Mouse (Mus musculus): ENCODE measurements around the gene Arhgef15. TPM values are rescaled to one million over a fixed set of nuclear protein-coding genes. Genes with fewer than 3 reads are reported as not detected.
"Not testable (repeated sequence)": the region's sequence is repeated elsewhere in the genome, so short reads cannot be mapped to it uniquely, and the experiment has no call there.

Gene Arhgef15
- polyA plus RNA-seq, 1 experiment from 2014 or later: 27.3 TPM

DNA sequence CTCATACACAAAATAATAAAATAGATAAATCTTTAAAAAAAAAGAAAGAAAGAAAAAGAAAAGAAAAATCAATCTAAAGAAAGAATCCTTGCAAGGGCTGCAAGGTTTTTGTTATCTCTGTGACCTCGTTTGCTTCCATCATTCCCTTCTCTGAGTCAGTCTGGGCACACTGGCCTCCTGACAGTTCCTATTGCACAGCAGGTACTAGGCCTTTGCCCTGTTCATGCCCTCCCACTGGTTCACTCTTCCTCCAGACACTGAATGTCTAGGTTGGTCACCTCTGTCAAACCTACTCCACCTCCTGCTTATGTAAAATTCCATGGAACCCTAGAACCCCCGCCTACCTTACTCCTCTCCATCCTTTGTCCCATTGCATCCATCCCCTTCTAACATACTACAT lies 12.0 kb downstream of the Arhgef15 start:
- H3K9ac ChIP-seq (replicated peaks): no peak overlapping the region
- H3K9me3 ChIP-seq (replicated peaks): no peaks in the 10 kb centered on the region
- H3K27me3 ChIP-seq (replicated peaks): no peaks in the 10 kb centered on the region
- no peak overlapping the region for H3K4me3 ChIP-seq (replicated peaks)
- H3K4me2 ChIP-seq: peak overlapping the region; percentile 57
- WGBS: 83% methylated on average over 2 of the region's 2 CpGs
- no peak overlapping the region for H3K27ac ChIP-seq (replicated peaks)
- peaks cover 8% of the 10 kb centered on the region; the same call in 1 of the 2 replicates for H3K36me3 ChIP-seq
- no peak for ATAC-seq (ENCODE audit: low FRiP score)
- peaks cover 33% of the 10 kb centered on the region for H3K4me1 ChIP-seq

DNA sequence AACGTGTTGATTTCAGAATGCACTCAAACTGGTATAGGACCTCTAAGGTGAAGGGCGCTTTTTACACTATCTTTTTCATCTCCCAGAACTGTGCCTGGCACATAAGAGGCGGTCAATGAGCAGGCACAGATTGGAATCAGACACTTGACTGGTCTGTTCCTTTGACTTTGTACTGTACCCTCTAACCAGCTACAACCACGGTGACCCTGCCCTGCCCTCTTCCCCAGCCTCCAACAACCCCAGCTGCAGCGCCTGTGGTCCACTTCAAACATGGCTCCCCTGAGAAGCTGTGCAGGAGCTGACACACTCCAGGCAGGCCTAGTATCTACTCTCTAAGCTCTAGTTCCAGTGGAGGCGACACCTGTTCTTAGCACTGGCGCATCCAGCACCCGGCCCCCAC lies 14.5 kb downstream of the Arhgef15 start:
- no peak overlapping the region for H3K9ac ChIP-seq (replicated peaks)
- WGBS: 91% methylated on average over 8 of the region's 8 CpGs
- peaks cover 8% of the 10 kb centered on the region; the same call in 1 of the 2 replicates for H3K36me3 ChIP-seq
- no peak for ATAC-seq (ENCODE audit: low FRiP score)
- H3K27ac ChIP-seq (replicated peaks): no peak overlapping the region
- H3K4me3 ChIP-seq (replicated peaks): no peak overlapping the region
- H3K4me2 ChIP-seq: no peak overlapping the region
- no peaks in the 10 kb centered on the region for H3K27me3 ChIP-seq (replicated peaks)
- no peaks in the 10 kb centered on the region for H3K9me3 ChIP-seq (replicated peaks)
- peaks cover 33% of the 10 kb centered on the region for H3K4me1 ChIP-seq

DNA sequence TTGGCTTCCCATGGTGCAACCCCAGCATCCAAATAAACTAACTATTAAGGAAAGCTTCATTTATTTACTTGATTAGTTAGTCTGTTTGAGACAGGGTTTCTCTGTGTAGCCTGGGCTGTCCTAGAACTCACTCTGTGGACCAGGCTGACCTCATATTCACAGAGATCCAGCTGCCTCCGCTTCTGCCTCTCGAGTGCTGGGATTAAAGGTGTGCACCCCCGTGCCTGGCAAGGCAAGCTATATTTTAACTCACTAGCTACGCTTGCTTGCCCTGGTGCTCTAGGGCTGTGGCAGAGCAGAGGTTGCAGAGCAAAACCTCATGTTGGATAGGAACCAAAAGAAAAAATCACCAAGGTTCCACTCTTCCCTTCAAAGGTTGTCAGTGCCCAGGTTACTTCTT lies 16.8 kb downstream of the Arhgef15 start:
- 50% methylated on average over 4 of the region's 4 CpGs for WGBS

DNA sequence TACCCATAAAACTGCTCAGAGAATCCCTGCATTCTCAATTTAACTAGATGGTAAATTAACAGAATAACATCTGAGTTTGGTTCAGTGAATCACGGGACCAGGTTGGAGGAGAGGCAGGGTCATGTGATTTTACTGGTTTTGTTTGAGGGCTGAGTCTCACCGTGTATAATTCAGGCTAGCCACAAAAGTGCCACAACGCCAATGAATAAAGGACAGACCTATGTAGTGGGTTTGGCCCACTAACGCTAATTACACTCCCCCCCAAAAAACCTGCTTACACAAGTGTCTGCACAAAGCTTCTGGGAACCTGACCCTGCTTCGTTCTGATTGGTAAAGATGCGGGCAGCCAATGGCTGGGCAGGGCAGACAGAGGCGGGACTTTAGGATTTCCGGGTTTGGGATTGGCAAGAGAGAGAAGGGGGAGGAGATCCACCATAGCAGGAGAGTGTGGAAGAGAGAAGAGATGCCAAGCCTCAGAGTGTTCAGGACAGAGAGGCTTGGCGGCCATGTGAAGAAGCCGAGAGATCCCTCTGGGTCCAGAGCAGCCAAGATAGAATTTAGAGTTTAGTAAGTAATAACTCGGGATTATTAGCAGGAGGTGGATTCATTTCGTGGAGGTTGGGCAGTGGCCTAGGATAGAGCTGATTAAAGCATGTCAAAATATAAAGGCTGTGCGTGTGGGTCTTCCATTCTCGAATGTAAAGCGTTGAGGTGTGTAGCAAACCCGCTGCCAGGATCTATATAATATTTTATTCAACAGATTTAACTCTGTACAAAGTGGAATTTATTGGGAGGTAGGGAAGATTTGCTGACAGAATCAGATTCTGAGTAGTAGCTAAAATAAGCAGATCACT lies 17.6 kb downstream of the Arhgef15 start:
- WGBS: 1% methylated on average over 16 of the region's 16 CpGs
- Histone ChIP-seq H3K4me2 (peak overlapping the region; percentile 65), H3K9ac (replicated peaks) (peak overlapping the region; percentile 65), H3K4me1 (peaks cover 17% of the 10 kb centered on the region), H3K27ac (replicated peaks) (peak overlapping the region; percentile 87), H3K36me3 (peaks cover 8% of the 10 kb centered on the region; the same call in 1 of the 2 replicates), H3K4me3 (replicated peaks) (peak overlapping the region; percentile 55), H3K9me3 (replicated peaks) (no peaks in the 10 kb centered on the region), H3K27me3 (replicated peaks) (no peaks in the 10 kb centered on the region)
- peak; percentile 98 for ATAC-seq (ENCODE audit: low FRiP score)

More for the DNA sequence above, 16.8 kb downstream of the Arhgef15 start:
- peaks cover 8% of the 10 kb centered on the region; the same call in 1 of the 2 replicates for H3K36me3 ChIP-seq
- no peaks in the 10 kb centered on the region for H3K27me3 ChIP-seq (replicated peaks)
- H3K9ac ChIP-seq (replicated peaks): peak overlapping the region; percentile 65
- peak overlapping the region; percentile 87 for H3K27ac ChIP-seq (replicated peaks)
- ATAC-seq (ENCODE audit: low FRiP score): no peak
- H3K4me2 ChIP-seq: peak overlapping the region; percentile 65
- peaks cover 20% of the 10 kb centered on the region for H3K4me1 ChIP-seq
- H3K9me3 ChIP-seq (replicated peaks): no peaks in the 10 kb centered on the region
- peak overlapping the region; percentile 55 for H3K4me3 ChIP-seq (replicated peaks)

DNA sequence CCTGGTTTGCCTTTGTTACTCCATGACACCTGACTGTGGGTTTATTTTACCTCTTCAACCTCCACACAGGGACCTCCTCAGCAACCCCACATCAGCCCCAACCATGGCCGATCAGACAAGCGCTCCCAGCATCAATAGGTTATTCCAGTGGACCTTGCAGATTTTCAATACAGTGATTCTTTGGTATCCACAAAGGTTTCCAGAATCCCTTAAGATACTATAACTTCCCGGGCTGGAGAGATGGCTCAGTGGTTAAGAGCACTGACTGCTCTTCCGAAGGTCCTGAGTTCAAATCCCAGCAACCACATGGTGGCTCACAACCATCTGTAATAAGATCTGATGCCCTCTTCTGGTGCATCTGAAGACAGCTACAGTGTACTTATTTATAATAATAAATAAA lies 20.3 kb downstream of the Arhgef15 start:
- H3K27ac ChIP-seq (replicated peaks); H3K9ac ChIP-seq (replicated peaks); ATAC-seq (ENCODE audit: low FRiP score); H3K9me3 ChIP-seq (replicated peaks); H3K4me3 ChIP-seq (replicated peaks); H3K27me3 ChIP-seq (replicated peaks); H3K36me3 ChIP-seq; H3K4me2 ChIP-seq: not testable (repeated sequence)
- peaks cover 14% of the 10 kb centered on the region for H3K4me1 ChIP-seq
- WGBS: 89% methylated on average over 4 of the region's 4 CpGs

DNA sequence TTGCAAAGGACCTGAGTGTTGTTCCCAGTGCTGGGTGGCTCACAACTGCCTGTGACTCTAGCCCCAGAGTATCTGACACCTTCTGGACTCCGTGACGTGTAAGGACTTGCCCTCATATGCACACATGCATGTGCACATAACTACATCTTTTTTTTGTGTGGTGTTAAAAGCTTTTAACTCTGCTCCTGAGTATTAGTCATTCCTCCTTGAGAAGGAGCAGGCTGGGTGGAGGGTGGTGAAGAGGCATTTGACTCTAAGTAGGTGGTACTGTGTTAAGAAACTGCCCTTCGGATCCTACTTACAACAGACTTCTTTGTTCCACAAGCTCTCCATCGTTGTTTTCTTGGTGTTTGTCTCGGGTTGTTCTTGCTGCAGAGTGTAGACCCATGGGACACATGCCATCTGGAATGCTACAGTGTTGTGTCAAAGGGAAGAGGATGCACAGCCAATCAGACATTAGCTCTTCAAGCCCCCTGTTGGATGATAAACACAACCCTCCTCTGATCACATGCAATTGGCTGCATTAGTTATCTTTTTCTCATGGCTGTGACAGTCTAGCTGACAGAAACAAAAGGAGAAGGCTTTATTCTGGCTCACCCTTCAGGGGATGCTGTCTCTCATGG lies 23.3 kb downstream of the Arhgef15 start:
- no peaks in the 10 kb centered on the region for H3K27me3 ChIP-seq (replicated peaks)
- H3K9me3 ChIP-seq (replicated peaks): no peaks in the 10 kb centered on the region
- no peak overlapping the region for H3K4me3 ChIP-seq (replicated peaks)
- H3K9ac ChIP-seq (replicated peaks): no peak overlapping the region
- H3K4me1 ChIP-seq: no peaks in the 10 kb centered on the region
- no peak overlapping the region for H3K4me2 ChIP-seq
- peak overlapping the region; percentile 13; the same call in 1 of the 2 replicates for H3K27ac ChIP-seq (replicated peaks)
- WGBS: 65% methylated on average over 5 of the region's 5 CpGs
- H3K36me3 ChIP-seq: no peaks in the 10 kb centered on the region
- ATAC-seq (ENCODE audit: low FRiP score): no peak

DNA sequence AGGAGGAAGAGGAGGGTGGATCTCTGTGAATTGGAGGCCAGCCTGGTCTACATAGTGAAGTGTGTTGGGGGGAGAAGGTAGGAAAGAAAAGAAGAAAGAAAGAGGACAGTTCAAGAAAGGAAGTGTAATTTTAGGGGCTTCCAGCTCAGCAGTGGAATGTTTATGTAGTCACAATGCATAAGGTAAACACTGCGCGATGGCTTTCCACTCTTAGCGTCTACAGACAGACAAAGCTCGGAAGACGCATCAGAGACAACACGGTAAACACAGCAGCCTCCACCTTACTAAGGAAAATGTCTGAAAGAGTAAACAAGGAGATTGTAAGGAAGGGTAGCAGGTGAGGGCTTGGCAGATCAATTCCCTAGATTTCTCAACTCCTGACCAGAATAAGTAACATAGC lies 27.3 kb downstream of the Arhgef15 start:
- H3K4me1 ChIP-seq: no peaks in the 10 kb centered on the region
- no peaks in the 10 kb centered on the region for H3K9me3 ChIP-seq (replicated peaks)
- ATAC-seq (ENCODE audit: low FRiP score): no peak
- H3K36me3 ChIP-seq: no peaks in the 10 kb centered on the region
- H3K4me3 ChIP-seq (replicated peaks): no peak overlapping the region
- no peak overlapping the region for H3K27ac ChIP-seq (replicated peaks)
- H3K4me2 ChIP-seq: no peak overlapping the region
- WGBS: 88% methylated on average over 6 of the region's 6 CpGs
- no peaks in the 10 kb centered on the region for H3K27me3 ChIP-seq (replicated peaks)
- no peak overlapping the region for H3K9ac ChIP-seq (replicated peaks)

DNA sequence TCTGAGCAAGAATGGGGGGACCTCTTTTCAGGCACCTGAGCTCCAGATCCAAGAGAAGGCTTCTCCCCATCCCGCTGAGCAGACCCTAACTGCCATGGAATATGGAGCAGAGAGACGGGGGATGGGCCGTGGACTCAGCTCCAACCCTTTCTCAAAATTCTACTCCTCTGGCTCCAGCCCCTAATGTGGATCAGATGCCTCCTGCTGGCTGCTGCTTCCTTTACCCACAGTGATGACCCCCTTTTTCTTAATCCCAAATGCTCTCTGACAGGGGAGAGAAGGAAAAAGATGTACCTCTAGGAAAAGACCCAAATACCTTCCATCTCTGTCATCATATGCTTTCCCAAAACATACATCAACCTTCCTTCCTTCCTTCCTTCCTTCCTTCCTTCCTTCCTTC lies 30.3 kb downstream of the Arhgef15 start, which contains the start of gene Odf4:
Odf4 (minus strand) TSS at position 101 of the 400 bp plus-strand sequence.
- H3K4me2 ChIP-seq: no peak within 1 kb of the TSS
- no peaks in the 10 kb centered on the region for H3K27me3 ChIP-seq (replicated peaks)
- no peaks in the 10 kb centered on the region for H3K9me3 ChIP-seq (replicated peaks)
- no peak within 1 kb of the TSS for H3K27ac ChIP-seq (replicated peaks)
- WGBS: 86% methylated on average over 3 of the region's 3 CpGs
- H3K36me3 ChIP-seq: no peaks in the 10 kb centered on the region
- no peaks in the 10 kb centered on the region for H3K4me1 ChIP-seq
- H3K9ac ChIP-seq (replicated peaks): no peak within 1 kb of the TSS
- ATAC-seq (ENCODE audit: low FRiP score): no peak
- H3K4me3 ChIP-seq (replicated peaks): no peak within 1 kb of the TSS

DNA sequence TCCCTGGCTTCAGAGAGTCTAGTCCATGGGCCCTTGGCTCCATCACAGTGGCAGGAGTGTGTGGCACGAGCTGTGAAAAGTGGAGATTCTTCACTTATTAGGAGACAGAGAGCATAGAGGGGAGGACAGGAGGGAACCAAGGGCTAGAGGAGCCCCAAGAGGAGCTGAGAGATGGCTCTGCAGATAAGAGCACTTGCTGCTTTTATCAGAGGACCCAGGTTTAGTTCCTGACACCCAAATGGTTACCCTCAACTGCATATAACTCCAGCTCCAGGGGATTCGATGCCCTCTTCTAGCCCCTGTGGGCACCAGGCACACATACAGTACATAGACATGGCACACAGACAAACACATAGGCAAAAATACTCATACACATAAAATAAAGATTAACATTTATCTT lies 32.5 kb downstream of the Arhgef15 start:
- WGBS: 92% methylated on average over 2 of the region's 2 CpGs

DNA sequence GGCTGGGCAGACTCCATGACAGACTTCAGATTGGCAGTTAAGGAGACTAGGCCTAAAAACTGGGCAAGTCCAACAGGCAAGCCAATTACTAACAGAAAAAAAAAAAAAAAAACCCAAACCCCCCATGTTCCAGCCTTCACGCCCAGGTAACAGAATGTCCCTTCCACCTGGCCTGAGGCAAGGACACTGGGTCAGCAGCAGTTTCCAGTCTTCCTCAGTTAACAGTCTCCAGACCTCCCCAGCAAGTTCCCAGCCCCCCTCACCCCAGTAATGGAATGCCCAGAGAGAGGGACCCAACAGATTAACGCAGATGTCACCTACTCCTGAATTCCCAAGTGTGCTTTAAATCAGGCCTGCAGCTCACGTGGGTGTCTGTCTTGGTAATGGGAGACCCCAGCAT lies 34.1 kb downstream of the Arhgef15 start:
- ATAC-seq (ENCODE audit: low FRiP score): no peak

More for the DNA sequence above, 32.5 kb downstream of the Arhgef15 start:
- Histone ChIP-seq H3K4me3 (replicated peaks) (no peak overlapping the region), H3K9ac (replicated peaks) (no peak overlapping the region), H3K9me3 (replicated peaks) (no peaks in the 10 kb centered on the region), H3K4me1 (no peaks in the 10 kb centered on the region), H3K27ac (replicated peaks) (no peak overlapping the region), H3K36me3 (no peaks in the 10 kb centered on the region), H3K4me2 (no peak overlapping the region), H3K27me3 (replicated peaks) (no peaks in the 10 kb centered on the region)
- ATAC-seq (ENCODE audit: low FRiP score): no peak

DNA sequence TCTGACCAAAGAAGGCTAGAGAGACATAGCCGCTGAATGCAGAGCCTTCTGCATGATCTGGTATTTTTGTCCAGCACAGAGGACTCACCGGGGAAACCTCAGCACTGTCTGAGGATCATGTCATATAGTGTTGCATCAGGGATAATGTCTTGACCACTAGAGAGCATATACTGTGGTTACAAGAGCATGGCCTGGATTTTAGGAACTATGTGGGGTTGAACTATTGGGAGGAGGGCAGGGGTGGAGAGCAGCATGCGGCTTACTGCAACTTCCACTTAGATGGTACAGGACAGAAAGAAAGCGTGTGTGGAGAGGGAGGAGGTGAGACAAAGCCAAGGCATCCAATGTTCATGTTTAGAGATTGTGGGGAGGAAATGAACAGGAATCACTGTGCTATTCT lies 42.7 kb downstream of the Arhgef15 start:
- no peak overlapping the region for H3K4me3 ChIP-seq (replicated peaks)
- WGBS: 92% methylated on average over 4 of the region's 4 CpGs
- no peaks in the 10 kb centered on the region for H3K9me3 ChIP-seq (replicated peaks)
- no peaks in the 10 kb centered on the region for H3K36me3 ChIP-seq
- no peaks in the 10 kb centered on the region for H3K4me1 ChIP-seq
- H3K27me3 ChIP-seq (replicated peaks): no peaks in the 10 kb centered on the region
- no peak for ATAC-seq (ENCODE audit: low FRiP score)
- H3K9ac ChIP-seq (replicated peaks): no peak overlapping the region
- H3K27ac ChIP-seq (replicated peaks): no peak overlapping the region
- H3K4me2 ChIP-seq: no peak overlapping the region

More for the DNA sequence above, 34.1 kb downstream of the Arhgef15 start:
- H3K9ac ChIP-seq (replicated peaks): no peak overlapping the region
- no peak overlapping the region for H3K27ac ChIP-seq (replicated peaks)
- no peak overlapping the region for H3K4me3 ChIP-seq (replicated peaks)
- no peaks in the 10 kb centered on the region for H3K4me1 ChIP-seq
- 59% methylated on average over 3 of the region's 3 CpGs for WGBS
- no peaks in the 10 kb centered on the region for H3K36me3 ChIP-seq
- H3K4me2 ChIP-seq: no peak overlapping the region
- H3K9me3 ChIP-seq (replicated peaks): no peaks in the 10 kb centered on the region
- no peaks in the 10 kb centered on the region for H3K27me3 ChIP-seq (replicated peaks)

Data from neural tube, embryonic 15.5 days (tissue).